Mouse (Mus musculus) G1E (cell line): ENCODE data around the gene Coro1c. TPM values are rescaled to one million over a fixed set of nuclear protein-coding genes. Genes with fewer than 3 reads are reported as not detected.

Experiments
- ATAC-seq: 2 replicates; pipeline ENCODE4 v1.8.0; 2016; ENCODE audit warnings: mild to moderate bottlenecking; ENCODE audit not compliant: insufficient number of reproducible peaks, poor library complexity, low FRiP score, severe bottlenecking; ENCODE audit errors: extremely low read depth
- DNase-seq: peaks from one replicate; pipeline ENCODE4 v3.0.0; 2012; ENCODE audit warnings: low spot score
- H3K27me3 ChIP-seq: 2 replicates; pipeline ENCODE4 v1.6.1; 2012; ENCODE audit warnings: mild to moderate bottlenecking, low read length, inconsistent platforms; ENCODE audit not compliant: insufficient read depth
- H3K36me3 ChIP-seq: replicated peaks from 2 replicates; pipeline ENCODE3; 2012; ENCODE audit warnings: mild to moderate bottlenecking, inconsistent platforms
- H3K4me1 ChIP-seq: 2 replicates; pipeline ENCODE4 v1.6.1; 2012; ENCODE audit warnings: low read depth, low read length, inconsistent platforms, mixed read lengths; ENCODE audit not compliant: insufficient read depth
- H3K4me3 ChIP-seq: 2 replicates; pipeline ENCODE4 v1.5.1; 2012; ENCODE audit warnings: low read depth, mild to moderate bottlenecking, inconsistent platforms, low read length, moderate library complexity, mixed read lengths
- H3K9me3 ChIP-seq: replicated peaks from 2 replicates; pipeline ENCODE4 v1.6.1; 2012; ENCODE audit warnings: inconsistent platforms
- CTCF ChIP-seq: IDR thresholded peaks from 2 replicates; pipeline ENCODE4 v1.5.1; 2012; ENCODE audit warnings: low read depth, low read length, inconsistent platforms, mixed read lengths
- GATA1 ChIP-seq: IDR thresholded peaks from 2 replicates; pipeline ENCODE4 v1.6.1; 2012; ENCODE audit warnings: borderline replicate concordance, low read length, inconsistent platforms, mixed read lengths
- GATA2 ChIP-seq: IDR thresholded peaks from 2 replicates; pipeline ENCODE4 v1.6.1; 2012; ENCODE audit warnings: low read depth, low read length, inconsistent platforms, borderline replicate concordance
- POLR2AphosphoS5 ChIP-seq: IDR thresholded peaks from 2 replicates; pipeline ENCODE4 v1.6.1; 2012; ENCODE audit warnings: low read depth, low read length, inconsistent platforms; ENCODE audit not compliant: insufficient replicate concordance
- TAL1 ChIP-seq: conservative IDR thresholded peaks from 2 replicates; pipeline ENCODE4 v1.6.1; 2012; ENCODE audit warnings: low read depth, low read length, inconsistent platforms, mixed read lengths
- polyA plus RNA-seq: library from polyadenylated mRNA; stranded (reverse); fragments of >175 nt; gene quantifications from 2 replicates; pipeline ENCODE4 v1.2.3, GENCODE M21; 2012
- total RNA-seq, 2 experiments: library from RNA; stranded (forward) in 1 of 2; stranded (reverse) in 1 of 2; fragments of 200-1000 nt in 1 of 2; fragments of >200 nt in 1 of 2; fragmentation: Nextera tagmentation in 1 of 2; gene quantifications; 2 replicates each; pipeline ENCODE4 v1.2.3; 2014 to 2017

Gene Coro1c
- total and polyA plus RNA-seq, 3 experiments, result 59.1 to 77.5 (median 70.5) TPM

DNA sequence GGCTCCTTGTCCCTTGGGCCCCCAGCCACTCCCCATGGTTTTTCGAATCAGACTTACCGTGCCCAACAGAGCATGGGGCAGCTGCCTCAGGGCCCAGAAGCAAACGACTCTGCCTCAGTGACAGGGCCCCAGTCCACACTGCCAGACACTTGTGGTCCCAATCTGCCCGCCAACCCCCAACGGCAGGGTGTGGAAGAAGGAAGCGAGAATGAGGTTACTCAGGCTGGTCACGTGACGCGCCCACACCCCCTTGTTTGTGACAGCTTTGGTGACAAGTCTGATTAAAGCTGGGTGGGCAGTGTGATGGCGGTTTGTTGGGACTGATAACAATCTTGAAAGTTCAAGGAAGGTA lies 78.3 kb downstream of the Coro1c start:
- DNase-seq (peak; percentile 87), ATAC-seq (peak; percentile 86)
- Histone ChIP-seq H3K9me3 (no peaks in the 10 kb centered on the region), H3K4me1 (peaks cover 47% of the 10 kb centered on the region), H3K27me3 (peaks cover 4% of the 10 kb centered on the region; the same call in 1 of the 2 replicates), H3K36me3 (peaks cover 16% of the 10 kb centered on the region), H3K4me3 (peak overlapping the region; percentile 72)
- no peak for TF ChIP-seq TAL1
- TF ChIP-seq CTCF, result no peak

DNA sequence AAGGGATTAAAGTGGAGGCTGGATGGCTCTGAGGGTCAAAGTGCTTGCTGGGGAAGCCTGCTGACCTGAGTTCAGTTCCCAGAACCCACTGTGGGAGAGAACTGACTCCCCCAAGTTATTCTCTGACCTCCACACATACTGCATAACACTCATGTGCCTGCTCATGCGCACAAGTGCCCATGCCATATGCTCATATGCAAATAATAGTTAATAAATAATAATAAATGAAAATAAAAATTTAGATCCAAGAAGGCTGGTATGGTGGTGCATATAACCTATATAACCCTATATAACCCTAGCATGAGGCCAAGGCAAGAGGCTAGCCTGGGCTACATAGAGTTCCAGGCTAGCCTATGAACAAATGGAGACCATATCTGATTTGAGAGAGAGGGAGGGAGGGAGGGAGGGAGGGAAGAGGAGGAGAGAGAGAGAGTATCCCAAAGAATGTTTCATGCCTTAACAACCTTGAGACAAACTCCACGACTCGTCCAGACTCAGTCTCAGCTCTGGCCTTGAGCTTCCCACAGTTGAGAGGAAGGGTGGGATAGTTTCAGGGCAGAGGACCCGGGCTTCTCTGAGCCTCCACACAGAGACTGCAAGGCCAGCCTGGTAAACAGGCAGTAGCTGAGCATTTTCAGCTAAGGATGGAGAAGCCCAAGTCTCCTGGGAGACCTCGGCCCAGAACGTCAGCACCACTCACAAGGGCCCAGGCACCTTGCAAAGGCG lies 78.8 kb downstream of the Coro1c start:
- DNase-seq, result peak; percentile 21
- ATAC-seq, result peak; percentile 9; the same call in 1 of the 2 replicates

GRCm38 (mm10) chr5:113828481-113828880 lies 80.1 kb downstream of the Coro1c start:
- Histone ChIP-seq H3K4me1 (peaks cover 56% of the 10 kb centered on the region), H3K9me3 (no peaks in the 10 kb centered on the region), H3K4me3 (no peak overlapping the region; the same call in 1 of the 2 replicates), H3K36me3 (peaks cover 29% of the 10 kb centered on the region), H3K27me3 (peaks cover 4% of the 10 kb centered on the region; the same call in 1 of the 2 replicates)
- TF ChIP-seq POLR2AphosphoS5 (no peak), GATA1 (no peak), TAL1 (no peak), GATA2 (no peak), CTCF (no peak)
- DNase-seq (no peak), ATAC-seq (no peak)

More for the DNA sequence above, 78.8 kb downstream of the Coro1c start:
- Histone ChIP-seq H3K4me3 (peak overlapping the region; percentile 72), H3K27me3 (peaks cover 4% of the 10 kb centered on the region; the same call in 1 of the 2 replicates), H3K9me3 (no peaks in the 10 kb centered on the region), H3K4me1 (peaks cover 50% of the 10 kb centered on the region), H3K36me3 (peaks cover 21% of the 10 kb centered on the region)
- TF ChIP-seq CTCF (no peak), GATA2 (no peak), GATA1 (no peak), POLR2AphosphoS5 (no peak), TAL1 (no peak)

- Histone ChIP-seq H3K27me3 (peaks cover 4% of the 10 kb centered on the region; the same call in 1 of the 2 replicates), H3K36me3 (peaks cover 31% of the 10 kb centered on the region), H3K9me3 (no peaks in the 10 kb centered on the region), H3K4me3 (no peak overlapping the region), H3K4me1 (peaks cover 56% of the 10 kb centered on the region)
- DNase-seq (no peak), ATAC-seq (no peak)
- no peak for TF ChIP-seq GATA2
- no peak for TF ChIP-seq POLR2AphosphoS5
- TF ChIP-seq CTCF, result no peak
- TF ChIP-seq TAL1, result no peak
- no peak for TF ChIP-seq GATA1
Observed at GRCm38 (mm10) chr5:113827991-113828411, 80.6 kb downstream of the Coro1c start.

DNA sequence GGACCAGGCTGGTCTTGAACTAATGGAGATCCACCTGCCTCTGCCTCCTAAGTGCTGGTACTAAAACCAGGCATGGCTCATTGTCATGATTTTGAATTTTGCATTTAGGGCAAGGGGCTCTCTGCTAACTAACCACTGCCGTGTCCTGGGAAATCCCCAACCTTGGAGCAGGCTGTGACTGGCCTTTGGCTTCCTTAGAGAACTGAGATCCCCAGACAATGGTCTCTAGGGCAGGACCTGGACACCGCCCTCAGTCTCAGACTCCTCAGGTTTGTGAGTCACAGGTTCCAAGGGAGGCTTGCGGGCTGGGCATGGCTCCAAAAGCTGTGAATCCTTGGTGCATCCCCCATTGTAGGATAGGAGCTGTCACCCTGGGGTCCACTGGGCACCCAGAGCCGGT lies 81.9 kb downstream of the Coro1c start:
- TF ChIP-seq GATA2 (no peak), CTCF (no peak), GATA1 (no peak), POLR2AphosphoS5 (no peak), TAL1 (no peak)
- no peak for ATAC-seq

DNA sequence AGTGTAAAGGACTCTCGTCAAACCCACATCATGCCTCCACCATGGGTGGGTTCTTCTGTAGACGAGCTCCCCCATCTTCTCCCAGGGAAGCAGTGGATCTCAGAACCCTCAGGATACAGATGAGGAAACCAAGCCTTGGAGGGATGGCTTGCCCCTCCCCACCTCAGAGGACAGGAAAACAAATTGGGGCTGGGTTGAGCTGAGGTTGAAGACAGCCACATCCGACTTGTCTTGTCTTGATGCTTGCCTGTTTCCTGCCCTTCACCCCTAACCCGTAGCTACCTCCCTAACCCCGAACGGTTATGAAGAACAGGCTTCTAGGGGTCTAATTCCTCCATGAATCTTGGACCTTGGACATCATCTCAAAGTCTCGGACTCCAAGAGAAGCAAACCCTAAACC lies 83.0 kb downstream of the Coro1c start:
- Histone ChIP-seq H3K9me3 (no peaks in the 10 kb centered on the region), H3K4me3 (no peak overlapping the region), H3K27me3 (no peaks in the 10 kb centered on the region), H3K36me3 (peaks cover 33% of the 10 kb centered on the region), H3K4me1 (peaks cover 34% of the 10 kb centered on the region)
- no peak for ATAC-seq
- TF ChIP-seq GATA1, result no peak
- TF ChIP-seq GATA2, result no peak
- no peak for TF ChIP-seq CTCF
- no peak for TF ChIP-seq TAL1
- no peak for TF ChIP-seq POLR2AphosphoS5
- no peak for DNase-seq

More for the DNA sequence above, 81.9 kb downstream of the Coro1c start:
- Histone ChIP-seq H3K36me3 (peaks cover 33% of the 10 kb centered on the region), H3K4me1 (peaks cover 44% of the 10 kb centered on the region), H3K4me3 (no peak overlapping the region), H3K27me3 (no peaks in the 10 kb centered on the region), H3K9me3 (no peaks in the 10 kb centered on the region)
- DNase-seq, result no peak
